Mouse (Mus musculus): ENCODE measurements around the gene Cuta.
"Not testable (repeated sequence)": the region's sequence is repeated elsewhere in the genome, so short reads cannot be mapped to it uniquely, and the experiment has no call there.

The Cuta gene

DNA sequence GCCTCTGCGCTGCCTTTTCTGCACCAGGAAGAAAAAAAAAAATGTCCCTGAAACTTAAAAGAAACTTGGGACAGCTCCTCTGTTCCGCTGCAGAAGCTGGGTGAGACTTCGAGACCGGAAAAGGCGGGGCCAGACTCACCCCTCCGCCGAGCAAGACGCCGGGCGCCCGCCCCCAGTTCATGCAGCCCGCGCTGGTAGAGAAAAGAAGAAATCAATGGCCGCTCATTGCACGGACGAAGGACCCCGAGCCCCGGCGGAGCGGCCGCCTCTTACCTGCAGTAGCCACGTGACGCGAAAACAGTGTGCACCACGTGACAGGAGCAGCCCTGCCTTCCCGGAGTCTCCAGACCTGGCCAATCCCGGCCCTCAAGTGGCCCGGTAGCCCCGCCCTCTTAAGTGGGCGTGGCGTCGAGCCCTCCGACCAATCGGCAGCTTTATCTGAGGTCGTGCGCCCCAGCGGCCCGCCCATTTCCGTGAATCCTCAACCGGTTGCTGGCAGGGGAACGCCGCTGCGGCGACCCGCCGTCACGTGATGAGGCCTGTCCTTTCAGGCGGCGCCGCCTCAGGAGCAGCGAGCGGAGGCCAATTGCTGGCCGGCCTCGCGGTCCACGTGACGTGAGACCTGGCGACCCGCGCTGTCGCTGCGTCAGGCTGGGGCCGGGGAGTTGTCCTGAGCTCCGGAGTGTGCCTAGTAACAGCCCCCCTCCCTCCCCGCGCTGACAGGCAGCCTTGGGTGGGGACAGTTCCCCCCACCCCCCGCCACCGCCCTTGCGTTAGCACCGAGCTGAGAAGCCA, at the start of gene Cuta:
Gene Cuta (minus strand): TSS at position 392 of the 795 bp plus-strand sequence.
- peak; percentile 99 for DNase-seq (ENCODE audit: extremely low spot score, low spot score)

DNA sequence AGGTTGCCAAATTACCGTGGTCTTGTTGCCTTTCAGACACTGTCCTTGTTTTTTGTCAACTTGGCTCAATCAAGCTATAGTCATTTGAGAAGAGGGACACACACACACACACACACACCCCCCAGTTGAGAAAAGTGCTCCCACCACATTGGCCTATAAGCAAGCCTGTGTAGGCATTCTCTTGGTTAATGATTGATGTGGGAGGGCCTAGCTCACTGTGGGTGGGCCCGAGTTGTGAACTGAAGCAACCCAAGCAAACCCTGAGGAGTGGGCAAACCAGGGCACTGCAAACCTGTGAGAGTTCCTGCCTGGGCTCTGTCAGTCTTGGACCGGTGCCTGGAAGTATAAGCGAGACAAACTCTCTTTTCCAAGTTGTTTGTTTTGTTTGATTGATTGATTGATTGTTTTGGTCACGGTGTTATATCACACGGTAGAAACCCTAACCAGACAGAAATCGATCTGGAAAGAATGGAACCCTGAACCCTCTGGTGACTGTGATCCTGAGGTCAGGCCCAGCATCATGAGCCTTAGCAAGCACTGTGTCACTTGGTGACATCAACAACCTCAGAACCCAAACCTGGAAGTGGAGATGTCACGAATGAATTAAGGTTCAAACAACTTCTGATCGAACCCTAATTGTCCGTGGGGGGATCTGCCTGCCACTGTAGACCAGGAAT, 46.3 kb upstream of the Cuta start:
- DNase-seq (ENCODE audit: extremely low spot score, low spot score) = no peak

DNA sequence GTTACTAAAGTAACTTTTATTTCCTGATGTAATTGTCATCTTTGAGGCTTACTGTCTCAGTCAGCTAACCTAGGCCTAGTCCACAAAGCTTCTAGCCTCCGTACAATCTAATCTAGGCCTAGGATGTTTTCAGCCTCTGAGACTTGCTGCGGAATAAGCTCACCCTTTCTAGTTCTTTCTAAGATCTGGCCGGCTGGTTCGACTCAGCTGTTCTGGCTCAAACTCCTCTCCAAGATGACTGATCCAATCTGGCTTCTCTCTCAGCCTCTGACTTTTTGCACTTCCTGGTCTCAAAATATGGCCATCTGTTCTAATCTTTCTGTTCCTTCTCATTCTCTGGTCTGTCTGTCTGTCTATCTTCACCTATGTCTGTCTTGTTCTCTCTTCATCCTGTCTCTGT, 44.0 kb upstream of the Cuta start:
- no peak for DNase-seq (ENCODE audit: extremely low spot score, low spot score)

DNA sequence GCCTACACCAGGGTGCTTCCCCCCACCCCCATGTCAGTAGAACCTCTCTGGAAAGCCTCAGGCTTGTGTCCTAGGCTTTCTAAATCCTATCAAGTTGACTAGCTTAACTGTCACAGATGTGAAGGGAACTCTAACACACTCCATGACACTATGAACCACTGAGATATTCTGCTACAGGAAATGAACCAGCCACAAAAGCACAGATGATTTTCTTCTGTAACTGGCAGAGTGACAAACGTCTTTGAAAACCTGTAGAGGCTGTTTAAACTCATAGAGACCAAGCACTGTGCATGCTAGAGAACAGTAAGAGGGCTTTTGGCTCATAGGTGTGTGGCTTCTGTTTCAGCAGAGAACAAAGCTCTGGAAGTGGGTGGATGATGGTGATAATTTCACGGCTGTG, 41.7 kb upstream of the Cuta start:
- no peak for DNase-seq (ENCODE audit: extremely low spot score, low spot score)

DNA sequence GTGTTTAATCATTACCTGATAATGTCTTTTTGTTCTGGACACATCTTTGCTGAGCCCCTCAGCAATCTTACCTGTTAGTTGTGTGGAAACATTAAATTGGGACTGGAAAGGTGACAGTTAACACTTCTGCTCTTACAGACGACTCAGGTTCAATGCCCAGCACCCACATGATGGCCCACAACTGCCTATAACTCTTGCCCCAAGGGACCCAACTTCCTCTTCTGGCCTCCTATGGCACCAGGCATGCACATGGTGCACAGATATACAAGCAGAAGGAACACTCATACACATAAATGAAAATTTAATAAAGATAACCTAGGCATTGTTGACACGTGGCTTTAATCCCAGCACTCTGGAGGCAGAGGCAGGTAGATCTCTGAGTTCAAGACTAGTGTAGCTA, 40.1 kb upstream of the Cuta start:
- no peak for DNase-seq (ENCODE audit: extremely low spot score, low spot score)

DNA sequence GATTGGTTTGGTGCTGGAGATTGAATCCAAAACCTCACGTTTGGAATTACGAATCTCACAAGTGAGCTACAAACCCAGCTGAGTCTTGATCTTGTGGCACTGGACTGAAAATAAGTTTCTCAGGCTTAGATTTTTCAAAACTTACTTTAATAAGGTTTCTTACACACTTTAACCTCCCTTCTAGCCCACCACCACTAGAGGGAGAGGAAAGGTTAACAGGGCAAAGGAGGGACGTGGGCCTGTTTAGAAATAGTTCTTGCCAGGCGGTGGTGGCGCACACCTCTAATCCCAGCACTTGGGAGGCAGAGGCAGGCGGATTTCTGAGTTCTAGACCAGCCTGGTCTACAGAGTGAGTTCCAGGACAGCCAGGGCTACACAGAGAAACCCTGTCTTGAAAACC, 38.0 kb upstream of the Cuta start:
- DNase-seq (ENCODE audit: extremely low spot score, low spot score) = not testable (repeated sequence)

DNA sequence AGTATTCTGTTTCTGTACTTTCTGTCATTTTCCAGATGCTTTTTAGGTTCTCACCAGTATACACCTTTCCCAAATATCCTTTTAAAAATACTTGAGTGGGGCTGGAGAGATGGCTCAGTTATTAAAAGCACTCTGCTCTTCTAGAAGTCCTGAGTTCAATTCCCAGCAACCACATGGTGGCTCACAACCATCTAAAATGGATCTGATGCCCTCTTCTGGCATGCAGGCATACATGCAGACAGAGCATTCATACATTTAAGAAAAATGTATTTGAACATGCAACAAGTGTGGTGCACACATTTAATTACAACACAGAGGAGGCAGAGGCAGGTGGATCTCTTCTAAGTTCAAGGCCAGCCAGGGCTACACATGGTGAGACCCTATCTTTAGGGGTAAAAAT, 36.0 kb upstream of the Cuta start:
- DNase-seq (ENCODE audit: extremely low spot score, low spot score) = no peak

DNA sequence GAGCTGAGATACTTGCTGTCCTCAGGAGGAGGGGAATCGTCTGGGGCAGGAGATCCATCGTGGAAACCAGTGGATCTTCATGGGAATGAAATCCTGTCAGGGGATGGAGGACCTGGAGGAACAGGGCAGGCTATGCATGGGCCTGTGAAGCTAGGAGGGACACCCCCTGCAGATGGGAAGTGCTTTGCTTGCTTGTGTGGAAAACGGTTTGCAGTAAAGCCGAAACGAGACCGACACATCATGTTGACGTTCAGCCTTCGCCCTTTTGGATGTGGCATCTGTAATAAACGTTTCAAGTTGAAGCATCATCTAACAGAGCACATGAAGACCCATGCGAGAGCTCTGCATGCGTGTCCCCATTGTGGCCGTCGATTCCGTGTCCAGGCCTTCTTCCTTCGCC, 35.2 kb upstream of the Cuta start:
- DNase-seq (ENCODE audit: extremely low spot score, low spot score) = no peak

DNA sequence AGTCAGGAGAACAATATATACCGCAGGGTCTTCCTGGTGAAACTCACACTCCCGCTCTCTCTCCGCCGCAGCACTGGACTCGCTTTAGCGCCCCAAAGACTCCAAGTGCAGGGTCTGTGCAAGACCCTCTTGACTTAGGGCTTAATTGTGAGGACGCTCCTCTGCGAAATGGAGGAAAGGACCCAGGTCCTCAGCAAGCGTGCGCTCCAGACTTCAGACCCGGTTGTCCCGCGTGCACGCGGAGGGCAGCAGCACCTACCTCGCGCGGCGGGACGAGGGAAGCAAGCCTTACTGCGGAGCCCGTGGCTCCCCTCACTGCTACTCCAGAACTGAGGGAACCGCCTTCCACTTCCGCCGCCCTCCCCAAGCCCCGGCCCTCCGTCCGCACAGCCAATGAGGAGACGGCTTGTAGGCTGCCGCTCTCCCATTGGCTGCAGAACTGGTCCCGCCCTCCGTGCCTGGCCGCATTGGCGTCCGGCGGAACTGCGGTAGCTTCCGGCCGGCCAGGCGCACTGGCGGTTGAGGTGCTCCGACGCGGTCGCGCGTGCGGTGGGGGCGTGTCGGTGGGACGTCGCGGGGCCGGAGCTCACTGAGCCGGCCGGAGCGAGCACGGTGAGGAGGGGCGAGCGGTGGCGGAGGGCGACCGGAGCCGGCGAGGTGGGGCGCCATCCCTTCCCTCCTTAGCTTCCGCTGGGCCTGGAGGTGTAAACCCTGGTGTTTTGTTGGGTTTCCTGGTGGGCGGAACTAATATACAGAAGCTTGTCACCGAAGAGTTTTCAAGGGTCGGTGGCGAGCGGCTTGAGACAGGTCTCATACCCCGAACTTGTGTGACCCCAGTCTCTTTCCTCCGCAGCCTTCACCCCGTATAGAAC, 33.6 kb upstream of the Cuta start, which contains the start of gene Zbtb9:
Gene Zbtb9 (plus strand): TSS at position 465 of the 872 bp plus-strand sequence.
- peak; percentile 97 for DNase-seq (ENCODE audit: extremely low spot score, low spot score)

DNA sequence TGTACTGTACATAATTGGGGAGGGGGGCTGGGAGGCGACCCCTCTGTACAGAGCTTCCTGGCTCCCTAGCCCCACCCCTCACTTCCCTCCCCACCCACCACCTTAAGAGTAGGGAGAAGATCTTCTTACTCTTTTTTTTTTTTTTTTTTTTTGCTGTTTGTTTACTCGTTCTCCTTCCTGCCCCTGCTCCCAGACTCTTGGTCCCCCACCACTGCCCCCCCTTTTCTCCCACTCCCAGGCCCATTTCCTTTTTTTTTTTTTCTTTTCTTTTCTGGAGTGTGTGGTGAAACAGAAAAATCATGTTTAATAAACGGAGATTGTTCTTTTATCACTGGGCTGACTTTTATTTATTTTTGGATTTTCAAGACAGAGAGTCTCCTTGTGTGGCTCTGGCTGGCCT, 32.7 kb upstream of the Cuta start:
- no peak for DNase-seq (ENCODE audit: extremely low spot score, low spot score)

DNA sequence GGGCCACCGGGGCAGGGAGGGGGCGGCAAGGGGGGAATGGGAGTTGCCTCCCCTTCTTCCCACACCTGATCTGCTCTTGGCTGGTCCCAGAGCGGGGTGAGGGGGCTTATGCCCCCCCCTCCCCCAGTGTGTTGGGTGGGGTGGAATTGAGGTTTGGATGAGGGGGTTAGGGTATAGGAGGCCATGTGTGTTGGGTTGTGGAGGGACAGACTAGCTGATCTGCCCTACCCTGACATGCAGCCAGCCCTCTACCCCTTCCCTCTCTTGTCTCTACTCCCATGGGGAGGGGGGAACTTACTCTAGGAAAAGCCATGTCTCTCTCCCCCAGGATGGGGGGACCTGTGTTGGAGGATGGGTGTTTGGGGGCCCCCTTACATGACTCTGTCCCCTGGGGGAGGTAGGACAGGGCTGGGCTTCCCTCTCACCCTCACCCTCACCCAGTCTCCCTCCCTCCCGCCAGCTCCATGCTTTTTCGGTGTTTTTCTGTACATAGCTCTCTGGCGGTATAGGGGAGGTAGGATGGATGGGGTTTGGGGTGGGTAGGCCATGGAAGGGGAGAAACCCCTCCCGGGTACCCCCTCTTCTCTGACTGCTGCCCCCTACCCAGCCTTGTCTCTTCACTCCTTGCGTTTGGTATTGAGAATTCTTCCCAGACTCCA, 32.0 kb upstream of the Cuta start:
- no peak for DNase-seq (ENCODE audit: extremely low spot score, low spot score)

DNA sequence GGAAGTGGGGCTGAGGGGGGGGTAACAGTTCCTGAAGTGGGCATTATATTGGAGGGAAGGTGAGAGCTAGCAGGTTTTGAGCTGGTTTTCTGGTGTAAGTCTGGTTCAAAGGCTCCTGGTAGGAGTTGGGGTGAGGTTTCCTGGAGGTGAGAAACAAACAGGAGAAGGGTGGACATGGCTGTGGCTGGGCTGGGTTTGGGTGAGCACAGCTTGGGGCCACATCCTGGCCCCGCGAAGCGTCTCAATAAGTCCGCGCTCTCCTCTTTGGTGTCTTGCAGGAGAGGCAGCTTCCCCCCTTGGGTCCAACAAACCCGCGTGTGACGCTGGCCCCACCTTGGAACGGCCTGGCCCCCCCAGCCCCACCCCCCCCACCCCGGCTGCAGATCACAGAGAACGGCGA, 30.9 kb upstream of the Cuta start:
- DNase-seq (ENCODE audit: extremely low spot score, low spot score) = no peak

DNA sequence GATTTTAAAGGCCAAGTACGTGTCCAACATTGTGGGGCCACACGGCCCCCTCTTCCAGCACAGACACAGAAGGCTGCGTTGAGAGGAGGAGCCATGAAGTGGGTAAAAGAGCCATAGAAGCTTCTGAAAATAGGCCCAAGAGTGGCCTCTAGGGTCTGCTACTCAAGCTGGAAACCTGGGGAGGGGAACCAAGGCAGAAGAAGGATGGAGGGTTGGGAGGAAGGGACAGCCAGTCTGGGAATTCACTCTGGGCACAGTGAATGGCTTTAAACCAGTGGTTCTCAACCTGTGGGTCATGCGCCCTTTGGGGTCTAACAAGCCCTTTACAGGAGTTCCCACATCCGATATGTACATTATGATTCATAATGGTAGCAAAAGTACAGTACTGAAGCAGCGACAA, 29.9 kb upstream of the Cuta start:
- DNase-seq (ENCODE audit: extremely low spot score, low spot score) = no peak

DNA sequence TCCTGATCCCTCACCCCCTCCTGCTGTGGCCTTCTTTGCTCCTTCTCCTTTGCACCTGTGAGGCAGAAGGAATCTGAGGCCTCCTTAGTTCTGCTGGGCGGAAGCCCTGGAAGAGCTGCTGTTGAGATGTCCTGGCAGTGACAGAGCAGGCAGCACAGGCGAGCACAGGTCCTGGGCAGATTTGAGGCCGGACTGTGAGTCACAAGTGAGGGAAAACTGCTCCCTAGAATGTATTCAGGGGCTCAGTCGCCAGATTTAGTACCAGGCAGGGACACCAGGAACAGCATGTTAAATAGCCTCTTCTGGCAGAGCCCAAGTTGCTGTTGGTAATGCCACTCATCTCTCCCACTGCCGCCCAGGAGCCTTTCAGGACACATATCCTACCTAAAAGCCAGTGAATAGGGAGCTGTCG, 28.8 kb upstream of the Cuta start:
- DNase-seq (ENCODE audit: extremely low spot score, low spot score) = no peak

DNA sequence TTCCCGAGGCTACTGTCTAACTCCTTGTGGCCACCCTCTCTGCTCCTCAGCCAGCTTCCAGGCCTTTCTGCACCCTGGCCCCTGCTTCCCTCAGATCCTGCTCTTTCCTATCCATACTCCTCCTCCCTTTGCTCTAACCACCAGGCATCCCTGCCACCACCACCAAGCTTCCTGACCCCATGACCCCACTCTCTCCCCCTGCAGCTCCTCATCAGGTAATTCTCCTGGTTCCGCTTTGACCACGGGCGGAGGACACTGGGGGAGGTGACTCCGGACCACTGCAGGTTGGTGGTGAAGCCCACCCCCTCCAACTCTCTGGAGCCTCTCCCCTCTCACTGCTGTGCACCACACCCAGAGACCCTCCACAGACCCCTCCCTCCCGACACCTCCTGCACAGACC, 28.1 kb upstream of the Cuta start:
- no peak for DNase-seq (ENCODE audit: extremely low spot score, low spot score)

DNA sequence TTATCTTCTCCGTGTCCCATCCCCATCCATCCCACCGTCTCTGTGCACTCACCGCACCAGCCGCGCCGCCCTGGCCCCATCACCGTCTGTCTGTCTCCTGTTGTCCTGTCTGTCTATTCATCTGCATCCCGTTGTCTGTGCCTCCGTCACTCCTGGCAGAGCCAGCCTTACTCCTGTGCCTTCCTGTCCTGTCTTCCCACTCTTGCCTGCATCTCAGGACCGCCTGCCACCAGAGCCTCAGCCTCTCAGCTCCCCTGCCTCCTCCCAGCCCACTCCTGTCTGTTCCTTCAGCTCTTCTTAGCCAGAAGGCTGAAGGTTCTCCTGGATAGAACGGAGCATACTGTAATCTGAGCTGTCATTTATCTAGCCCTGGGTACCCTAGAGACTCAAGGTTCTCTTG, 27.6 kb upstream of the Cuta start:
- no peak for DNase-seq (ENCODE audit: extremely low spot score, low spot score)

DNA sequence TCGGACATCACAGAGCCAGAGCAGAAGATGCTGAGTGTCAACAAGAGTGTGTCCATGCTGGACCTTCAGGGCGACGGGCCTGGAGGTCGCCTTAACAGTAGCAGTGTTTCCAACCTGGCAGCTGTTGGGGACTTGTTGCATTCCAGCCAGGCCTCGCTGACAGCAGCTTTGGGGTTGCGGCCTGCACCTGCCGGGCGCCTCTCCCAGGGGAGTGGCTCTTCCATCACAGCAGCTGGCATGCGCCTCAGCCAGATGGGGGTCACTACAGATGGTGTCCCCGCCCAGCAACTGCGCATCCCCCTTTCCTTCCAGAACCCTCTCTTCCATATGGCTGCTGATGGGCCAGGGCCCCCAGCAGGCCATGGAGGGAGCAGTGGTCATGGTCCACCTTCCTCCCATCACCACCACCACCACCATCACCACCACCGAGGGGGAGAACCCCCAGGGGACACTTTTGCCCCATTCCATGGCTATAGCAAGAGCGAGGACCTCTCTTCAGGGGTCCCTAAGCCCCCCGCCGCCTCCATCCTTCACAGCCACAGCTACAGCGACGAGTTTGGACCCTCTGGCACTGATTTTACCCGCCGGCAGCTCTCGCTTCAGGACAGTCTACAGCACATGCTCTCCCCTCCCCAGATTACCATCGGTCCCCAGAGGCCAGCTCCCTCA, 22.3 kb upstream of the Cuta start:
- DNase-seq (ENCODE audit: extremely low spot score, low spot score) = no peak

DNA sequence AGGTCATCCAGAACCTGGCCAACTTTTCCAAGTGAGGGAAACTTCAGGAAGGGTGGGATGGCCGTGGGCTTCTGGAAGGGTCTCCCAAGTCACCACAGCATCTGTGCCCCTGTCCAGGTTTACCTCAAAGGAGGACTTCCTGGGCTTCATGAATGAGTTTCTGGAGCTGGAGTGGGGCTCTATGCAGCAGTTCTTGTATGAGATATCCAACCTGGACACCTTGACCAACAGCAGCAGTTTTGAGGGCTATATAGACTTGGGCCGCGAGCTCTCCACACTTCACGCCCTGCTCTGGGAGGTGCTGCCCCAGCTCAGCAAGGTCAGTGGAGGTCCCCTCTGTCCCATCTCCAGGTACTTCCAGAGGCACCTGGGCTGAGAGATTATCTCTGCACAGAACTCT, 20.4 kb upstream of the Cuta start:
- DNase-seq (ENCODE audit: extremely low spot score, low spot score) = no peak

DNA sequence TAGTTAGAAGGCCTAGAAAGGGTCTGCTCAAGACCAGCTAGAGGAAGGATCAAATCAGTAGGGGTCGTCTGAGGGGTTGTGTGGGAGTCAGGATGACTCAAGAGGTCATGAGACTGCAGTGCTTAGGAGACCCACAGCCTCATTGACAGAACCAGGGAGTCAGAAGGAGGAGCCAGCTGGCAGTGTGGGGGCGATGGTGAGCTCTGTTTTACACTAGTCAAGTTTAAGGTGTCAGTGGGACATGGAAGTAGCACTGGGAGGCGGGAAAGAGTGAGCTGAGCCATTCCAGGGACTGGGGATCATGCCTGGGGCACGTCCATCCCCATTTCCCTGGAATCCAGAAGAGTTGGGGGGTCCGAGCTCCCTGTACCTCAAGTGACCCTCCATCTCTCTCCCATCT, 19.5 kb upstream of the Cuta start:
- no peak for DNase-seq (ENCODE audit: extremely low spot score, low spot score)

DNA sequence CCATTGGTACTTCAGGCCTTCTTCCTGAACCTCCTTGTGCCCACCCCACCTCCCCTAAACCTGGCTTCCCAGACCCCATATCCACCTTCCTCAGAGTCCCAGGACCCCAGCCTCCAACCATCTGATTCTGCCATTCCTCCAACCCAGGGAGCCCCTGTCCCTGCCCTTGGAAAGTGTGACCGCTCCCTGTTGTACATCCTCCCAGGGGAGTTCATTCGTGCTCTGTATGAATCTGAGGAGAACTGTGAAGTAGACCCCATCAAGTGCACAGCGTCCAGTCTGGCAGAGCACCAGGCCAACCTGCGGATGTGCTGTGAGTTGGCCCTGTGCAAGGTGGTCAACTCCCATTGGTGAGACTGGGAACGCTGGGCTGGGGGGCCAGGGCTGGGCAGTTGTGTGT, 18.5 kb upstream of the Cuta start:
- DNase-seq (ENCODE audit: extremely low spot score, low spot score) = no peak

DNA sequence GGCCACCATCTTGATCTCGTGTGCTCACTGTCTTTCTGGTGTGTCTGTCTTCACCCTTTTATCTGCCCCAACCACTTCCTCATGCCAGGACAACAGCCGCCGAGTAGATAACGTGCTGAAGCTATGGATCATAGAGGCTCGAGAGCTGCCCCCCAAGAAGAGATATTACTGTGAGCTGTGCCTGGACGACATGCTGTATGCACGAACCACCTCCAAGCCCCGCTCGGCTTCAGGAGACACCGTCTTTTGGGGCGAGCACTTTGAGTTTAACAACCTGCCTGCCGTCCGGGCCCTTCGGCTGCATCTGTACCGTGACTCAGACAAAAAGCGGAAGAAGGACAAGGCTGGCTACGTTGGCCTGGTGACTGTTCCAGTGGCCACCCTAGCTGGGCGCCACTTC, 17.5 kb upstream of the Cuta start:
- DNase-seq (ENCODE audit: extremely low spot score, low spot score) = no peak

Measured in neural tube, embryonic 10.5 days (tissue).